Mouse (Mus musculus): ENCODE data around the gene Gm20547.
"Not testable (repeated sequence)": the region's sequence is repeated elsewhere in the genome, so short reads cannot be mapped to it uniquely, and the experiment has no call there.

Gm20547 gene

GRCm38 (mm10) chr17:34881683-34882310 lies at the start of gene Gm20547:
Gene Gm20547, minus strand, starts transcription at chr17:34882042.
- in situ Hi-C loops (cut with MboI, MseI), result no loop called here

DNA sequence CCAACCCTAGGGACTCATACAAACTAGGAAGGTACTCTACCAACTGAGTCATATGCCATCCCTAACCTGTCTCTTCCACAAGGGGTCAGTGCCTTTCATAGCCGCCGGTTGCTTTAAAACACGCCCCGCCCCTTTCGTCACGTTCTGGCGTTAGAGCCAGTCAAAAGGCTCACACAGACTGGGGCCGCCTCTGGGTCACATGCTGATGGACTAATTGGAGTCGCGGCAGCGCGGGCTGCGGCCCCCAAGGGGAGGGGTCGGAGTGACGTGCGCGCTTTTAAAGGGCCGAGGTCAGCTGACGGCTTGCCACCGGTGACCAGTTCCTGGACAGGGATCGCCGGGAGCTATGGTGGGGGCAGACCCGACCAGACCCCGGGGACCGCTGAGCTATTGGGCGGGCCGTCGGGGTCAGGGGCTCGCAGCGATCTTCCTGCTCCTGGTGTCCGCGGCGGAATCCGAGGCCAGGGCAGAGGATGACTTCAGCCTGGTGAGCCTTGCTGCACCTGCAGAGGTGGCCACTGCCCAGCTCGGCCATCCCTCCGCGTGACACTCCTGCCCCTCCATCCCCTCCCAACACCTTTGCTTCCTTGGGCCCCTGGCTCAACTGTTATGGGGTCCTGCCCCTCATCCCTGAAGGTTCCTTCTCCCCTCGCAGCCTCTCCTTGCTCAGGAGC lies 49.4 kb upstream of the Gm20547 start, which contains the start of gene Neu1:
TSS of gene Neu1 (plus strand) at position 193 of the 674 bp plus-strand sequence.
- in situ Hi-C loops (cut with MboI, MseI), result loop anchor here (10.0 kb wide), 1 partner anchor 296 kb away; no protein-coding TSS in a partner anchor

DNA sequence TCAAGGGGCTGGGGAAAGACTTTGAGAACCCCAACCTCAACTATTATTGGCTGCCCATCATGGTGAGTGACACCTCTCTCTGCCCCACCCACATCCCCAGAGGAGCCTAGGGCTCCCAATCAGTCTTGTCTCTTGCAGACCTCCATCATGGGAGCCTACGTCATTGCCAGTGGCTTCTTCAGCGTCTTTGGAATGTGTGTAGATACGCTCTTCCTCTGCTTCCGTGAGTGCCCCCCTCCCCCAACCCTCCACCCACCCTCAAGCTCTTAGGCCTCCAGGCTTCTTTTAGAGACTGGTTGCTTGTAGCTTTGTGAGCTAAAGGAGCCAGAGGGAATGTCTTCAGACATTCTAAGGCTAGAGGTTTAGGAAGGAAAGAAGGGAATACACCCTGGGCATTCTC lies 47.0 kb upstream of the Gm20547 start:
- in situ Hi-C loops (cut with MboI, MseI), result no loop called here

GRCm38 (mm10) chr17:34927306-34928019 lies 45.6 kb upstream of the Gm20547 start:
- in situ Hi-C loops (cut with MboI, MseI), result no loop called here

DNA sequence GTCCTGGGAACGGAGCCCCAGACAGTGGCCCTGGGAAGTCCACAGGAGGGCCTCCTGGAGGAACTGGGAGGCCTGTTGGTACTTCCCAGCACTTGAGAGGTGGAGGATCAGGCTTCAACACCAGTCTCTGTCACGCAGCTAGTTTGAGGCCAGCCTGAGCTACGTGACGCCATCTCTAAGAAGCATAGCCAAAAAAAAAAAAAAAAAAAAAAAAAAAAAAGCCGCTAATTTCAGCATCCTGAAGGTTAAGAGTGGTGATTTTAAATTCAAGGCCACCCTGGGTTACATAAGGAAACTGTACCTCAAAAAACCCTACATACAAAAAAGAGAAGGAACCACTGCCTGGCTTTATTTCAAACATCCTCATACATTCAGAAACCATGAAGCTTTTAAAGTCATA lies 42.4 kb upstream of the Gm20547 start:
- in situ Hi-C loops (cut with MboI, MseI), result no loop called here

- in situ Hi-C loops (cut with MboI, MseI), result no loop called here
These were observed 41.1 kb upstream of the Gm20547 start for GRCm38 (mm10) chr17:34922939-34923338.

- in situ Hi-C loops (cut with MboI, MseI), result loop anchor here (10.0 kb wide), 1 partner anchor 62 kb away; the partner anchor contains the start of genes Nelfe and Skiv2l
These were observed 35.3 kb upstream of the Gm20547 start for GRCm38 (mm10) chr17:34917188-34917587.

DNA sequence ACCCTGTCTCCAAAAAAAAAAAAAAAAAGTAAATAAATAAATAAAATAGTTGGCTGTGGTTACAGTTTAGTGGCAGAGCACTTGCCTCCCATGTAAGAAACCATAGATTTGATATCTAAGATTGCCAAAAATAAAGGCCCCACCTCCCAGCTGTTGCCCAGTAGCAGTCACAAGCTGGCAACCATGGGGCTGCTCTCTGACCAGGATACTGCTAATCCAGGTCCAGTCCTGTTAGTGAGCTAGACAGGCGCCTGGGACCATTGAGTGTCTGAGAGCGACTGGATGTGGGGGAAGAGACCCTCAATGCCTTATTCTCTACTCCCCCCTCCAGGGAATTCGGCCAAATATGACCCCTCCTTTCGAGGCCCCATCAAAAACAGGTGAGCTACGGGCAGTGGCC lies 34.5 kb upstream of the Gm20547 start:
- in situ Hi-C loops (cut with MboI, MseI), result loop anchor here (10.0 kb wide), 1 partner anchor 62 kb away; the partner anchor contains the start of genes Nelfe and Skiv2l

GRCm38 (mm10) chr17:34915410-34915831 lies 33.6 kb upstream of the Gm20547 start:
- in situ Hi-C loops (cut with MboI, MseI), result loop anchor here (10.0 kb wide), 1 partner anchor 61 kb away; the partner anchor contains the start of genes Nelfe and Skiv2l

DNA sequence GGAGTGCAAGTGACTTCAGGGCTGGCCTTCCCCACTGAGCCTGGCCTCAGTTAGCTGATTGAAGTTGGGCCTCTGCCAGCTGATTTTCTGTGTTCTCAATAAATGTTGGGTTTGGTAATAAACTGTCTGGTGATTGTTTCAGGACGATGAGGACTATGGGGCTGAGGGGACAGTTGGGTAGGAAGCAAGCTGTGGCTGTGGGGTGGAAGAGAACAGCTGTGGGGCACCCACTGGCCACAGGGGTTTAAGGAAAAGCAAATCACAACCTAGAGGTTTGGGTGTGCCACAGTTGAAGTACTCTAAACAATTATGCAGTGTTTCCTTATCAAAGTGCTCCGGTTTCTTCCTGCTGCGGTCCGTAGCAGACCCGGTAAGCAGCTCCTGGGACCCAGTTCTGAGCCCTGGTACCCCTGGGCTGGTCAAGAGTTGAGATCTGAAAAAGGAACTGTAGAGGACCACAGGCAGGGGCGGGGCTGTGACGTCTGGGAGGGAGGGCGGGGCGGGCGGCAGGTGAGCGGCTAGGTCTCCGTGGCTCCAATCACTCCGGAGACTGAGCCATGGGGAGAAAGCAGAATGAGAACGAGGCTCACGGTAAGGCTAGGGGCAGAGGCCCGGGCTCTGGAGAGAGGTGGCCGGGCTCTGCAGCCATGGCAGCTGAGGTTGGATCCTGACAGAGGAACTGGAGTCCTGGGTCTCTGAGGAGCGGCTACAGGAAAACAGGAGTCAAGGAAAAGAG lies 32.3 kb upstream of the Gm20547 start, which contains the start of gene Slc44a4:
TSS of gene Slc44a4 (plus strand) at position 537 of the 736 bp plus-strand sequence.
- in situ Hi-C loops (cut with MboI, MseI), result loop anchor here (10.0 kb wide), 1 partner anchor 59 kb away; the partner anchor contains the start of genes Nelfe and Skiv2l

GRCm38 (mm10) chr17:34911945-34912351 lies 30.1 kb upstream of the Gm20547 start:
- in situ Hi-C loops (cut with MboI, MseI), result loop anchor here (10.0 kb wide), 1 partner anchor 57 kb away; the partner anchor contains the start of genes Nelfe and Skiv2l

- in situ Hi-C loops (cut with MboI, MseI), result loop anchor here (10.0 kb wide), 1 partner anchor 56 kb away; the partner anchor contains the start of genes Nelfe and Skiv2l
These were observed 29.1 kb upstream of the Gm20547 start for GRCm38 (mm10) chr17:34910982-34911381.

DNA sequence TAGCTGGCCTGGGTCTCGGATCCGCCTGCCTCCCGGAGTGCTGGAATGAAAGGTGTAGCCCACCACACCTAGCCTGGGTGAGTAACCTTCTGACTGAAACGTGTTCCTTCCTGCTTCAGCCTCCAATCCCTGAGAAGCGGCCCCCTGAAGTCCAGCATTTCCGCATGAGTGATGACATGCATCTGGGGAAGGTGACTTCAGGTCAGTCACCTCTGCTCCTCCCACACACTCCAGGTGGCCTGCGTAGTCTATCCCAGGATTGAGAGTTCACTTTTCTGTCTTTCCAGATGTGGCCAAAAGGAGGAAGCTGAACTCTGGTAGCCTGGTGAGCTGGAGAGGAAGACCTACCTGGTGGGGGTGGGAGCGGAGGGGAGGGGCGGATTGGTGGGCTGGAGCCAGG lies 21.1 kb upstream of the Gm20547 start:
- in situ Hi-C loops (cut with MboI, MseI), result no loop called here

DNA sequence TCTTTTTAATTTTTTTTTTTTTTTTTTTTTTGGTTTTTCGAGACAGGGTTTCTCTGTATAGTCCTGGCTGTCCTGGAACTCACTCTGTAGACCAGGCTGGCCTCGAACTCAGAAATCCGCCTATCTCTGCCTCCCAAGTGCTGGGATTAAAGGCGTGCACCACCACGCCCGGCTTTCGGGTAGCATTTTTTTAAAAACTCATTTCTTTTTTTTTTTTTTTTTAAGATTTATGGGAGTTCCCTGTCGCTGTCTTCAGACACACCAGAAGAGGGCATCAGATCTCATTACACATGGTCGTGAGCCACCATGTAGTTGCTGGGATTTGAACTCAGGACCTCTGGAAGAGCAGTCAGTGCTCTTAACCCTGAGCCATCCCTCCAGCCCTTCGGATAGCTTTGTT lies 20.1 kb upstream of the Gm20547 start:
- in situ Hi-C loops (cut with MboI, MseI), result not testable (repeated sequence)

- in situ Hi-C loops (cut with MboI, MseI), result not testable (repeated sequence)
These were observed 19.0 kb upstream of the Gm20547 start for GRCm38 (mm10) chr17:34900826-34901225.

- in situ Hi-C loops (cut with MboI, MseI), result no loop called here
These were observed 18.0 kb upstream of the Gm20547 start for GRCm38 (mm10) chr17:34899890-34900243.

- in situ Hi-C loops (cut with MboI, MseI), result no loop called here
These were observed 17.4 kb upstream of the Gm20547 start for GRCm38 (mm10) chr17:34899053-34899889.

DNA sequence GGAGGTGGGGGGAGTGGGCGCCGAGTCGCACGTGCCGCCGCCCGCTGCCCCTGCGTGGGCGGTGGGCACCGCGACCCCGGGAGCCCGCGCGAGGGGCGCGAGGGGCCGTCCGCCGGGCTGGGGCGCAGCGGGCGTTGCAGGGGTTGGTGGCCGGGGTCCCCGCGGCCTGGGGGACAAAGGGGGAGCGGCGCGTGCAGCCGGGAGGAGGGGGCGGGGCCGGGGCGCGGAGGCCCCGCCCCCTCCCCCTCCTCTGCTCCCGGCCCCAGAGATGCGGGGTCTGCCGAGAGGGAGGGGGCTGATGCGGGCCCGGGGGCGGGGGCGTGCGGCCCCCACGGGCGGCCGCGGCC lies 16.8 kb upstream of the Gm20547 start:
- in situ Hi-C loops (cut with MboI, MseI), result no loop called here

GRCm38 (mm10) chr17:34898160-34898586 lies 16.3 kb upstream of the Gm20547 start, which contains the start of the genes C2 and Ehmt2:
Gene C2, minus strand, starts transcription at chr17:34898265.
Gene Ehmt2, plus strand, starts transcription at chr17:34898469.
- in situ Hi-C loops (cut with MboI, MseI), result no loop called here

All from T-helper 1 cell (primary cell).